Mouse (Mus musculus): ENCODE measurements at regions not wholly inside any gene's neighbourhood (a gene's known extent, or its start where the extent isn't known, plus 50 kb on each side); places are given as distances from the start of the nearest gene placed in this dataset.

DNA sequence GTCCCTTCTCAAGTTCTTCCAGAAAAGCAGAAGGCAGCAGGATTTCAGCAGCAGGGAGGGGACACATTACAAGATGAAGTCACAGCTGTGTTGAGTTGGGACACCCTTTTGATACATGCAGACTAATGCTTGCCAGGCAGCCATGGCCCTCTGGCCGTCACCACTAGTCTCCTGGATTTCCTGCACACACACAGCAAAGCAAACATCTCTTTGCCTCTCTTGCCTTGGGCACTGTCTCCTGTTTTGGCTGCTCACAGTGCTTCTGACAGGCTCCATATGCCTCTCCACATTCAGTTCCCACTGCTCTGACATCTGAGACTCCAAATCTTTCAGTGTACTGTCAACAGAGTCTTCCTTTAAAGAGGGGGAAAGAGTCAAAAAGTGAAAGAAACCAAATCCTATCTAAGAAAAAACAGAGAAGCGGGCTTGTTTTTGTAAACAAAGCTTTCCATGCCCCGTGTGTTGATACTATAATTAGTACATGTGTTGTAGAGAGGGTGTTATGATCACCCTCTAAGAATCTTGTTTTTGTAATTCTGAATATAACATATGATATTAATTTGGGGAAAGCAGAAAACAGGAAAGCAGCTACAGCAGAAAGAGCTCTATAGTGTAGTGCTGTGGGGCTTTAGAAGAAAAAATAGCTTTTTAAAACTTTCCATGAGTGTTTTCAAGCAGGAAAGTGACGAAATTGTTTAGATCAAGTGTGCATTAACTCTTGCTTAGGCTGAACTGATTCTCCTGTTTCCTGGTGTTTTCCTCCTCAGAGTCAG, 68.8 kb upstream of the Cop1 start:
- TF ChIP-seq CTCF (IDR thresholded peaks at IDR 0.05; ENCODE audit: borderline replicate concordance, control insufficient read depth, extremely low read depth, insufficient read depth, low read length, poor library complexity) (no peak), POLR2A (IDR thresholded peaks at IDR 0.05; ENCODE audit: control insufficient read depth, extremely low read depth, insufficient read depth, low read length, poor library complexity) (no peak)

All from thymus, adult 2 months (tissue).